Mouse (Mus musculus) CH12.LX (cell line): Measurements from ENCODE around the gene Arhgef3. TPM values are rescaled to one million over a fixed set of nuclear protein-coding genes. Genes with fewer than 3 reads are reported as not detected.

ENCODE experiments used
- DNase-seq: peaks from one replicate; pipeline ENCODE4 v3.0.0-alpha.2; 2013; ENCODE audit errors: extremely low read depth
- H3K27ac ChIP-seq: 2 replicates; pipeline ENCODE4 v1.5.1; 2012; ENCODE audit warnings: low read depth, mild to moderate bottlenecking, control low read depth, moderate library complexity; ENCODE audit not compliant: insufficient read depth
- H3K27me3 ChIP-seq: replicated peaks from 2 replicates; pipeline ENCODE3; 2012; ENCODE audit warnings: inconsistent platforms
- H3K36me3 ChIP-seq, 2 experiments: replicated peaks in 1 of 2; 2 replicates each; pipeline versions ENCODE3 to v1.6.1; 2012; ENCODE audit warnings: inconsistent platforms in 1 of 2, low read length in 1 of 2, mild to moderate bottlenecking in 1 of 2, mixed read lengths in 1 of 2, moderate library complexity in 1 of 2; ENCODE audit not compliant: control insufficient read depth in 1 of 2, insufficient read depth in 1 of 2
- H3K4me1 ChIP-seq, 2 experiments: 2 replicates each; pipeline ENCODE4 v1.6.1; 2012; ENCODE audit warnings: inconsistent platforms in 1 of 2, moderate library complexity in 1 of 2; ENCODE audit not compliant: insufficient read depth in 2 of 2, control insufficient read depth in 1 of 2
- H3K4me2 ChIP-seq: 2 replicates; pipeline ENCODE4 v1.6.1; 2012; ENCODE audit warnings: low read depth, mild to moderate bottlenecking, control low read depth; ENCODE audit not compliant: poor library complexity, insufficient read depth, severe bottlenecking
- H3K4me3 ChIP-seq, 3 experiments: fragments of 150-350 bp in 1 of 3; sonication (generic) in 1 of 3; replicated peaks in 1 of 3; 2 replicates each; pipeline versions ENCODE3 to v1.5.1; 2011 to 2012; ENCODE audit warnings: low read depth in 2 of 3, low read length in 2 of 3, mild to moderate bottlenecking in 2 of 3, moderate library complexity in 2 of 3, control low read depth in 1 of 3, improper control_type of control experiment in 1 of 3, inconsistent platforms in 1 of 3, mixed read lengths in 1 of 3; ENCODE audit not compliant: poor library complexity in 1 of 3
- H3K79me2 ChIP-seq: replicated peaks from 2 replicates; pipeline ENCODE4 v1.6.1; 2012; ENCODE audit warnings: mild to moderate bottlenecking, moderate library complexity; ENCODE audit not compliant: control insufficient read depth, poor library complexity, insufficient read depth, severe bottlenecking; ENCODE audit errors: extremely low read depth
- H3K9ac ChIP-seq: 2 replicates; pipeline ENCODE4 v1.6.1; 2012; ENCODE audit warnings: low read depth, mild to moderate bottlenecking, control low read depth, moderate library complexity; ENCODE audit not compliant: insufficient read depth
- H3K9me3 ChIP-seq: replicated peaks from 2 replicates; pipeline ENCODE3; 2012; ENCODE audit warnings: low read length, inconsistent platforms, mixed read lengths
- BHLHE40 ChIP-seq: IDR thresholded peaks from 2 replicates; pipeline ENCODE4 v1.6.1; 2011; ENCODE audit warnings: mild to moderate bottlenecking, low read depth, low read length, improper control_type of control experiment
- CHD1 ChIP-seq: IDR thresholded peaks from 2 replicates; pipeline ENCODE4 v1.6.1; 2012; ENCODE audit warnings: low read depth, low read length, improper control_type of control experiment, inconsistent platforms
- CHD2 ChIP-seq: IDR thresholded peaks from 2 replicates; pipeline ENCODE4 v1.6.1; 2011; ENCODE audit warnings: low read length, improper control_type of control experiment
- E2F4 ChIP-seq: IDR thresholded peaks from 2 replicates; pipeline ENCODE4 v1.6.1; 2011; ENCODE audit warnings: low read depth, low read length, improper control_type of control experiment; ENCODE audit not compliant: insufficient replicate concordance
- EP300 ChIP-seq: IDR thresholded peaks from 2 replicates; pipeline ENCODE4 v1.6.1; 2011; ENCODE audit warnings: low read length, improper control_type of control experiment
- ETS1 ChIP-seq: conservative IDR thresholded peaks from 2 replicates; pipeline ENCODE4 v1.6.1; 2012; ENCODE audit warnings: low read depth, mild to moderate bottlenecking, inconsistent platforms, low read length, improper control_type of control experiment, moderate library complexity
- GABPA ChIP-seq: IDR thresholded peaks from 2 replicates; pipeline ENCODE4 v1.6.1; 2012; ENCODE audit warnings: low read depth, low read length, improper control_type of control experiment, inconsistent platforms; ENCODE audit not compliant: insufficient replicate concordance
- HCFC1 ChIP-seq: IDR thresholded peaks from 2 replicates; pipeline ENCODE4 v1.6.1; 2012; ENCODE audit warnings: low read depth, mild to moderate bottlenecking, inconsistent platforms, low read length, improper control_type of control experiment
- IRF4 ChIP-seq: IDR thresholded peaks from 2 replicates; pipeline ENCODE4 v1.6.1; 2014; ENCODE audit warnings: low read depth, mild to moderate bottlenecking, inconsistent platforms, low read length, improper control_type of control experiment
- JUN ChIP-seq: IDR thresholded peaks from 2 replicates; pipeline ENCODE4 v1.6.1; 2011; ENCODE audit warnings: low read depth, mild to moderate bottlenecking, low read length, improper control_type of control experiment, moderate library complexity; ENCODE audit not compliant: insufficient read depth
- JUND ChIP-seq: conservative IDR thresholded peaks from 2 replicates; pipeline ENCODE4 v1.6.1; 2011; ENCODE audit warnings: low read depth, low read length, improper control_type of control experiment
- KAT2A ChIP-seq: IDR thresholded peaks from 2 replicates; pipeline ENCODE4 v1.6.1; 2012; ENCODE audit warnings: low read length, improper control_type of control experiment, inconsistent platforms; ENCODE audit not compliant: insufficient replicate concordance
- MAFK ChIP-seq: IDR thresholded peaks from 2 replicates; pipeline ENCODE4 v1.6.1; 2011; ENCODE audit warnings: low read length, improper control_type of control experiment; ENCODE audit not compliant: insufficient replicate concordance
- MAX ChIP-seq: IDR thresholded peaks from 2 replicates; pipeline ENCODE4 v1.6.1; 2011; ENCODE audit warnings: low read length, improper control_type of control experiment
- MAZ ChIP-seq: IDR thresholded peaks from 2 replicates; pipeline ENCODE4 v1.6.1; 2012; ENCODE audit warnings: low read depth, mild to moderate bottlenecking, inconsistent platforms, low read length, improper control_type of control experiment, moderate library complexity
- MXI1 ChIP-seq: IDR thresholded peaks from 2 replicates; pipeline ENCODE4 v1.6.1; 2011; ENCODE audit warnings: mild to moderate bottlenecking, low read depth, low read length, improper control_type of control experiment
- MYC ChIP-seq: IDR thresholded peaks from 2 replicates; pipeline ENCODE4 v1.6.1; 2011; ENCODE audit warnings: low read depth, mild to moderate bottlenecking, improper control_type of control experiment, low read length
- NELFE ChIP-seq: IDR thresholded peaks from 2 replicates; pipeline ENCODE4 v1.6.1; 2011; ENCODE audit warnings: low read depth, low read length, improper control_type of control experiment
- PAX5 ChIP-seq: IDR thresholded peaks from 2 replicates; pipeline ENCODE4 v1.6.1; 2012; ENCODE audit warnings: low read length, inconsistent platforms, mixed read lengths
- POLR2A ChIP-seq: IDR thresholded peaks from 2 replicates; pipeline ENCODE4 v1.6.1; 2011; ENCODE audit warnings: low read depth, mild to moderate bottlenecking, improper control_type of control experiment, low read length
- POLR2AphosphoS2 ChIP-seq: IDR thresholded peaks from 2 replicates; pipeline ENCODE4 v1.6.1; 2011; ENCODE audit warnings: low read depth, low read length, improper control_type of control experiment
- RCOR1 ChIP-seq: conservative IDR thresholded peaks from 2 replicates; pipeline ENCODE4 v1.6.1; 2012; ENCODE audit warnings: low read depth, mild to moderate bottlenecking, inconsistent platforms, low read length, improper control_type of control experiment
- SMC3 ChIP-seq: IDR thresholded peaks from 2 replicates; pipeline ENCODE4 v1.6.1; 2011; ENCODE audit warnings: low read depth, low read length, improper control_type of control experiment
- TBP ChIP-seq: conservative IDR thresholded peaks from 2 replicates; pipeline ENCODE4 v1.6.1; 2011; ENCODE audit warnings: low read depth, low read length, improper control_type of control experiment
- UBTF ChIP-seq: IDR thresholded peaks from 2 replicates; pipeline ENCODE4 v1.6.1; 2012; ENCODE audit warnings: low read depth, mild to moderate bottlenecking, inconsistent platforms, low read length, improper control_type of control experiment, moderate library complexity
- USF1 ChIP-seq: IDR thresholded peaks from 2 replicates; pipeline ENCODE4 v1.6.1; 2014; ENCODE audit warnings: low read depth, mild to moderate bottlenecking, inconsistent platforms, low read length, improper control_type of control experiment
- USF2 ChIP-seq: conservative IDR thresholded peaks from 2 replicates; pipeline ENCODE4 v1.6.1; 2011; ENCODE audit warnings: low read depth, low read length, improper control_type of control experiment
- ZC3H11A ChIP-seq: IDR thresholded peaks from 2 replicates; pipeline ENCODE4 v1.6.1; 2012; ENCODE audit warnings: low read depth, mild to moderate bottlenecking, inconsistent platforms, low read length, improper control_type of control experiment
- ZMIZ1 ChIP-seq: IDR thresholded peaks from 2 replicates; pipeline ENCODE4 v1.6.1; 2012; ENCODE audit warnings: low read depth, mild to moderate bottlenecking, inconsistent platforms, low read length, improper control_type of control experiment
- ZNF384 ChIP-seq: IDR thresholded peaks from 2 replicates; pipeline ENCODE4 v1.6.1; 2012; ENCODE audit warnings: low read depth, low read length, improper control_type of control experiment, inconsistent platforms
- dilution Hi-C: fragments of 300-500 bp; cut with MboI; formaldehyde crosslinking; loops from 2 replicates; pipeline ENCODE4 v1.14.3; 2020; ENCODE audit warnings: low sequenced_read_pairs; ENCODE audit not compliant: extremely low pct_unique_long_range_greater_than_20kb, extremely low pct_ligation_motif_present
- in situ Hi-C: fragments of 300-500 bp; cut with MboI; formaldehyde crosslinking; loops from 3 replicates; pipeline ENCODE4 v1.14.3; 2019; ENCODE audit warnings: low sequenced_read_pairs, low pct_ligation_motif_present, low pct_unique_long_range_greater_than_20kb, mixed read lengths
- polyA plus RNA-seq: library from polyadenylated mRNA; unstranded; fragments of >175 nt; gene quantifications from 2 replicates; pipeline ENCODE4 v1.2.1, GENCODE M21; 2012; ENCODE audit warnings: low read depth; ENCODE audit not compliant: insufficient read length
- total RNA-seq, 2 experiments: library from RNA; depleted of rRNA; stranded (reverse); fragments of 300-350 nt in 1 of 2; fragments of >200 nt in 1 of 2; gene quantifications; 2 replicates each; pipeline ENCODE4 v1.2.3; 2012 to 2014

Arhgef3 gene
- total and polyA plus RNA-seq, 3 experiments = 0.51 to 0.64 (median 0.62) TPM

DNA sequence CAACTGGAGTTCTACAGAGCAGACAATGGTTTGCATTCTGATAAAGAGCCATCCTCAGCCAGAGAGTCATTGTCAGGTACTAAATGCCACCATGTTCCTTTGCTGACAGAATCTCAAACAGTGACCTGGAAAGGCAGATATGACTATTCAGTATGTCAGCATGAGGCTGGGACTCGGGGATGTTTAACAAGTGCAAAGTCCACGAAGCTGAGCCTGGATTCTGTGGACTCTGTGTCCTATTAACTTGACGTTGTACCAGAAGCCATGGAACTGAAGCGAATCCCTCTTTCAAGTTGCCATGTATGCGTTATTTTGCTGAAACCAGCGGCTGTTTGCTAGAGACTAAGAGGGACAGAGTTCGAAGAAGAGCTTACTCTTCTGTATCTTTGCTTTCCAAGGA lies 181.1 kb downstream of the Arhgef3 start:
- H3K36me3 ChIP-seq = no peaks in the 10 kb centered on the region
- no peaks in the 10 kb centered on the region for H3K9me3 ChIP-seq
- in situ Hi-C loops (no loop called here), dilution Hi-C loops (no loop called here)
- no peak for TF ChIP-seq TBP
- no peak for TF ChIP-seq CHD2
- no peak for TF ChIP-seq POLR2AphosphoS2
- no peak for TF ChIP-seq GABPA
- TF ChIP-seq ETS1 = no peak
- no peak for TF ChIP-seq ZNF384
- TF ChIP-seq BHLHE40 = no peak
- no peak for TF ChIP-seq ZMIZ1
- no peak for TF ChIP-seq JUN
- TF ChIP-seq SMC3 = no peak
- TF ChIP-seq CHD1 = no peak
- no peak for TF ChIP-seq USF1
- no peak for TF ChIP-seq RCOR1
- TF ChIP-seq MXI1 = no peak
- TF ChIP-seq USF2 = no peak
- TF ChIP-seq MAZ = no peak
- TF ChIP-seq PAX5 = no peak
- TF ChIP-seq IRF4 = no peak
- no peak for TF ChIP-seq MAX
- TF ChIP-seq EP300 = no peak
- H3K27ac ChIP-seq = no peak overlapping the region
- no peak overlapping the region for H3K9ac ChIP-seq
- H3K27me3 ChIP-seq = no peaks in the 10 kb centered on the region
- H3K79me2 ChIP-seq = no peaks in the 10 kb centered on the region
- DNase-seq = no peak
- no peak overlapping the region for H3K4me2 ChIP-seq
- no peaks in the 10 kb centered on the region for H3K4me1 ChIP-seq
- no peak overlapping the region for H3K4me3 ChIP-seq

DNA sequence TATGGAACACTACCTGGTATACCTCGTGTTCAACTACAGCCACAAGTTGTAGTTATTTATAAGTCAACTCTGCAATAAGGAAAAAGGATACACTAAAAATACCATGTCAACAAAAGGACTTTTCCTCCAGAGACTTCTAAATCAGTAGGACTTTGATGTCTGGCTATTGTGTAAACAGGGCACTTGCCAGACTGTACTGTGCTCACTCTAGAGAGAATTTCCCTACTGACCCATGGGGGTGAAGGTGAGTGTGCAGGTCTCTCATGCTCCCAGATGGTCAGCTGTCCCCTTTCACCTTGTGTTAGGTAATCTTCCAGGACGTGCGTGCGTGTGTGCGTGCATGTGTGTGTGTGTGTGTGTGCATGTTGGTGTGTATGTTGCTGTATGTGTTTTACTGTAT lies 182.3 kb downstream of the Arhgef3 start:
- no peaks in the 10 kb centered on the region for H3K36me3 ChIP-seq
- dilution Hi-C loops (no loop called here), in situ Hi-C loops (no loop called here)
- H3K4me2 ChIP-seq = no peak overlapping the region
- H3K4me1 ChIP-seq = no peaks in the 10 kb centered on the region
- TF ChIP-seq POLR2A = no peak
- no peak for TF ChIP-seq E2F4
- TF ChIP-seq ETS1 = no peak
- TF ChIP-seq RCOR1 = no peak
- TF ChIP-seq JUND = no peak
- no peak for TF ChIP-seq JUN
- no peak for TF ChIP-seq KAT2A
- TF ChIP-seq USF2 = no peak
- TF ChIP-seq NELFE = no peak
- no peak for TF ChIP-seq ZNF384
- no peak for TF ChIP-seq MAZ
- TF ChIP-seq MAFK = no peak
- TF ChIP-seq UBTF = no peak
- no peak for TF ChIP-seq ZC3H11A
- no peak for TF ChIP-seq HCFC1
- no peak for TF ChIP-seq CHD1
- TF ChIP-seq MYC = no peak
- no peak for TF ChIP-seq ZMIZ1
- no peaks in the 10 kb centered on the region for H3K9me3 ChIP-seq
- no peaks in the 10 kb centered on the region for H3K27me3 ChIP-seq
- no peak overlapping the region for H3K4me3 ChIP-seq
- no peak for DNase-seq
- H3K79me2 ChIP-seq = no peaks in the 10 kb centered on the region
- no peak overlapping the region for H3K27ac ChIP-seq
- H3K9ac ChIP-seq = no peak overlapping the region
